Mouse (Mus musculus) macrophage (primary cell): ENCODE data around the gene Rbp1. TPM values are rescaled to one million over a fixed set of nuclear protein-coding genes. Genes with fewer than 3 reads are reported as not detected.

Experiments
- H3K27ac ChIP-seq: fragments of 350-480 bp; formaldehyde crosslinking; 2 replicates; pipeline ENCODE4 v1.9.0; 2021
- H3K36me3 ChIP-seq: fragments of 350-480 bp; formaldehyde crosslinking; 2 replicates; pipeline ENCODE4 v1.9.0; 2021; ENCODE audit errors: inconsistent target
- H3K4me3 ChIP-seq: fragments of 350-480 bp; formaldehyde crosslinking; 2 replicates; pipeline ENCODE4 v1.9.0; 2021; ENCODE audit errors: inconsistent target
- H3K79me2 ChIP-seq: fragments of 350-480 bp; formaldehyde crosslinking; 2 replicates; pipeline ENCODE4 v1.9.0; 2021; ENCODE audit errors: inconsistent target
- WGBS: methylation state at CpG from one replicate; pipeline ENCODE4 v1.1.7; 2026; ENCODE audit warnings: inconsistent platforms; ENCODE audit not compliant: missing documents; 5-methylcytosine and 5-hydroxymethylcytosine counted together
- polyA plus RNA-seq: library from polyadenylated mRNA; stranded (reverse); fragments of 250-400 nt; gene quantifications from 3 replicates; pipeline ENCODE4 v1.2.4, GENCODE M21; 2018; ENCODE audit warnings: inconsistent platforms

Rbp1 gene
- polyA plus RNA-seq, 1 experiment from 2014 or later = 0.10 TPM

DNA sequence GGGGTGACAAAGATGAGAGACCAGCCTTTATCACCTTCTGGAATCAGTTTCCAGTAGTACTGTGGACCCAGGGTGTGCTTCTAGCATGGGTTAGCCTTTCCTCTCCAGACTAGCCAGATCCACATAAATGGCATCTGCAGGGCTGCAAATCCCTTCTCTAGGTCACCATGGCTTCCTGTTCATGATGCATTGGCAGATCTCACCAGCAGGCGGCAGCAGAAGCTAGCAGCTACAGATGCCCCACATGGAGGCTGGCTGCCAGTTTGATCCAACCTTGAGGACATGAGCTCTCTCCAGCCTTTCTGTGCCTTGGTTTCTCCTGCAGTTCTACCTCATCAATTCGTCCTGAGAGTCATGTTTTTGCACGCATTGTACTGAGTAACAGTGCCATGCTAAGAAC, 13.6 kb upstream of the Rbp1 start:
- H3K4me3 ChIP-seq = no peak overlapping the region
- H3K27ac ChIP-seq = no peak overlapping the region
- no peaks in the 10 kb centered on the region for H3K79me2 ChIP-seq
- 57% methylated on average over 3 of the region's 3 CpGs for WGBS
- no peaks in the 10 kb centered on the region for H3K36me3 ChIP-seq

DNA sequence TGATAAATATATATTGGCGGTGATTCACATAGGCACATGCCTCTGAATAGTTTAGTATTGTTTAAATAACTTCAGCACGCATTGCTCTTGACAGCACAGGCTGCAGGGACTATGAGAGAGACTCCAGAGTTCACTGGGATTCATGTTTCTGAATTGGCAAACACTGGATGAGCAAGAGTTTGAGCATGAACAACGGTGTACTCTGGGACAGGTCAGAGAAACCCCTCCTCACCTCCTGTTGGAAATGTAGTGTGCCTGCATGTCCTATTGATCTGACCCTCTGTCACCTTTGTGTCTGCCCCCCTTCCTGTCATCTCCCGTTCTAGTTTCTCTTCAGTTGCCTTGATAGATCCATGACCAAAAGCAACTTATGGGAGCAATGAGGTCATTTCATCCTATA, 7.3 kb upstream of the Rbp1 start:
- H3K4me3 ChIP-seq = no peak overlapping the region
- H3K27ac ChIP-seq = no peak overlapping the region
- no peaks in the 10 kb centered on the region for H3K36me3 ChIP-seq
- 91% methylated on average over 4 of the region's 4 CpGs for WGBS
- no peaks in the 10 kb centered on the region for H3K79me2 ChIP-seq

DNA sequence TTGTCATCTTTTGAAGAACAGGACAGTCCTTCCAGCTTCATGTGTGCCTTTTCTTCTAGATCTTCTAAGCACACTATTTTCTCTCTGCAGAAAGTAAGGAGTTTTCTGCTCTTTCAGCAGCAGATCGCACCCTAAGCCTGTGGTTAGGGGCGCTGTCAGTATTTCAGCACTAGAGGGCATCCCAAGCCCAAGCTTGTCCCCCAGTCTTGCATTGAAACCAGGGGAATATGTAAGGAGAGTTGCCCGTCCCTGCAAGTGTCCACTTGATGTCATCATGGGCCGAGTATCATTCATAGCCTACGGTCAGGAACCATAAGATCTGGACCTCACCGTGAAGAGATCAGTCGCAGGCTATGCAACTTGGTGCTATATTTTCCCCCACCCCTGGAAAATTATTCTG, 4.8 kb upstream of the Rbp1 start:
- H3K79me2 ChIP-seq = no peaks in the 10 kb centered on the region
- H3K27ac ChIP-seq = no peak overlapping the region
- 63% methylated on average over 7 of the region's 7 CpGs for WGBS
- no peak overlapping the region for H3K4me3 ChIP-seq
- no peaks in the 10 kb centered on the region for H3K36me3 ChIP-seq

DNA sequence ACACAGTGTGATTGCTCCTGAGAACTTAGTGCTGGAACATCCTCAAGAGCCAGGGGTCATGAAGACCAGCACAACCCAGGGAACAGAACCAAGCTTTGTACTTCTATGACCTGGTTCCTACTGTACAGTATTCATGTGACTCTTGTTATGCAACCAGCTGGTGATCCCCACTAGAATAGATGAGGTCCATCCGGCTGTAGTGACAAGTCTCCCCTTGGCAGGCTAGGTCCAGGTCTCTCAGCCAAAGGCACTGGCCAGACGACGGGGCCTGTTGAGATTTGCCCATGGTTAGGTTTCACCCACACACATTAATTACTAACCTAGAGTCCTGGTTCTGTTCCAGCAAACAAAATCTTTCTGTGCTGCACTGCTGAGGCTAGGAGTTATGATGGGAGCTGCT, 4.4 kb upstream of the Rbp1 start:
- H3K27ac ChIP-seq = no peak overlapping the region
- 96% methylated on average over 3 of the region's 3 CpGs for WGBS
- H3K4me3 ChIP-seq = no peak overlapping the region
- H3K36me3 ChIP-seq = no peaks in the 10 kb centered on the region
- H3K79me2 ChIP-seq = no peaks in the 10 kb centered on the region

DNA sequence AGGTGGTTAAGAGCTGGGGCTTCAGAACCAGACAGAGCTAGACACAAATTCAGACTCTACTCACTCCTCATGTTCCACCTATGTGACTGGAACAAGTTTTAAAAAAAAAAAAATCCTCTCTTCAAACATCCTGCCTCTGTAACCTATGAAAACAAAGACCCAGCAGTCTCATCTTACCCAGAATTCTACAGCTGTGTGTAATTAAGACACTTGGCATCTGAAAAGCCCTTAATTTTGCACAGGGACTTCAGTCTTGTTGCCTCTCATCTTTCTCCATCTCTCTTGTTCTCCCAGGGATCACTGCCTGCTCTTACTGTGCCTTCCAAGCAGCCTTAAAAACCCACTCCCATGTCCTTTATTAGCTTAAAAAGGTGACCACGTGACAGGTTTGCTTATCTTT, 2.1 kb upstream of the Rbp1 start:
- no peak overlapping the region for H3K27ac ChIP-seq
- no peaks in the 10 kb centered on the region for H3K79me2 ChIP-seq
- H3K36me3 ChIP-seq = no peaks in the 10 kb centered on the region
- WGBS = 53% methylated on average over 1 of the region's 1 CpGs
- no peak overlapping the region for H3K4me3 ChIP-seq

DNA sequence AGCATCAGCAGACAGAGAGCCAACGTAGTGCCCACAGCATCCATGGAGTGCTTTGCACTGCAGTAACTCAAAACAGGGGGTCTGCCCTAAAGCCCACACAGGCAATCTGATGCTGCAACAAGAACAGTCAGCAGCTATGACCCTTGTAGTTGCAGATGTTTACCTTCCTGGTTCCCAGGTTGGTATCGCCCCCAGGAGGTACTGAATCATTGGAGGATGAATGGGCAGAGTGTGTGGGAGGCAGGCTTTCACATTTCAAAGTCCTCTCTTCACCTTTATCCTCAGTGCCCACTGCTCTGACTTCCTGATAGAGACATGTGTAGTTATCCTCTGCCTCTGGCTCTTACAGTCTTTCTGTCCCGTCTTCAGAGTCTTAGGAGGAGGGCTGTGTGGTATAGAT, 858 bp upstream of the Rbp1 start:
- WGBS = 86% methylated on average over 3 of the region's 3 CpGs
- no peak overlapping the region for H3K27ac ChIP-seq
- no peaks in the 10 kb centered on the region for H3K36me3 ChIP-seq
- no peaks in the 10 kb centered on the region for H3K79me2 ChIP-seq
- H3K4me3 ChIP-seq = no peak overlapping the region

DNA sequence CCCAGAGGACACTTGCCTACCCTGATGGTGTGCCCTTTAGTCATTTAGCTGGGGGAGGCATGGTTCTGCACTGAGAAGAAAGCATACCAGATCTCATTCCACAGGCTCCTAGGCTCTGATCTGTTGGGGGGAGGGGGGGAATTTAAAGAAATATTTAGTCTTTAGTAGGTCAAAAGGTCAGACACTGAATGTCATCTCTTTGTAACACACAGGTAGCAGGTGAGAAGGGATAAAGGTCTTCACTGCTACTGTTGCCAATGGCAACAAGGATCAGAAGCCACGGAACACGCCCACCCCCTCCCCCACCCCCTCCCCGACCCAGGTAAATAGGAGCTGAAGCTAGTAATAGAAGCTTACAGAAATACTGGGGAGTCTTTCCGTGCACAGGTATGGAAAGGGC, 930 bp downstream of the Rbp1 start:
- Histone ChIP-seq H3K27ac (no peak overlapping the region), H3K36me3 (no peaks in the 10 kb centered on the region), H3K4me3 (no peak overlapping the region), H3K79me2 (no peaks in the 10 kb centered on the region)
- WGBS = 57% methylated on average over 4 of the region's 4 CpGs

DNA sequence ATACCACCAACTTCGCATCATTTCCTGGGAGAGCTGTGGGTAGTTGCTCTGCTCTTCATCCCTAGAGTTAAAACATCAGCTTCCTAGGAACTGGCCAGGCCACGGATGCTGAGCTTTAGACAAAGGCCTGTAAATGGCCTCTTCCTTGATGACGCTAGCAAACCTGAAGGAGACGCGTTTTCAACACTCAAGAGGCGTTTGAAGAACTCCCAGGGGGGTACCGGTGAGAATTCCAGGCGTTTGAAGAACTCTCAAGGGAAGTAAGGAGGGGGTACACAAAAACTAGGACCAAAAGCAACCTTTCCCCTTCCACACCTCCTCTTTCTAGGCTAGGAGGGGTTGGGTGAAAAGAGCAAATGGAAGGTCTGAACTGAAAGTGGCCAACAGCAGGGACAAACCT, 1.5 kb downstream of the Rbp1 start:
- Histone ChIP-seq H3K4me3 (no peak overlapping the region), H3K79me2 (no peaks in the 10 kb centered on the region), H3K36me3 (no peaks in the 10 kb centered on the region), H3K27ac (no peak overlapping the region)
- 6% methylated on average over 8 of the region's 8 CpGs for WGBS

DNA sequence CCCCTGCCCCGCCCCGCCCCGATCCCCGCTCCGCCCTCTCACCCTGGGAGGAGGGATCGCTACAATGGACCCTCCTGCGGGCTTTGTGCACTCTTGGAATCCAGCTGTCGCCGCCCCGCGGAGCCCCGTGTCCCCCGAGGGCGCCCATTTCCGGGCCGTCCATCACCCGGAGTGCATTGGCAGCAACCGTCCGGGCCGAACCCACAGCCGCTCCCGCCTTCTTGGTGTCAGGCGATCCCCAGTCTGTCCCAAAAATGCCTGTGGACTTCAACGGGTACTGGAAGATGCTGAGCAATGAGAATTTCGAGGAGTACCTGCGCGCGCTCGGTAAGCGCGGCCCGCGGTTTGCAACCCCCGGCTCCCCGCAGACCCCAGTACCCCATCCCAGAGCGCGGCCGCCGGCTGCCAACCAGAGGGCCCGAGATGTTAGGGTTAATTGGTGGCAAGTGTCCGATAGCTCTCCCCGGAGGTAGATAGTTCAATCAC, 2.0 kb downstream of the Rbp1 start:
- Histone ChIP-seq H3K27ac (no peak overlapping the region), H3K36me3 (no peaks in the 10 kb centered on the region), H3K79me2 (no peaks in the 10 kb centered on the region), H3K4me3 (no peak overlapping the region)
- WGBS = 1% methylated on average over 33 of the region's 42 CpGs

DNA sequence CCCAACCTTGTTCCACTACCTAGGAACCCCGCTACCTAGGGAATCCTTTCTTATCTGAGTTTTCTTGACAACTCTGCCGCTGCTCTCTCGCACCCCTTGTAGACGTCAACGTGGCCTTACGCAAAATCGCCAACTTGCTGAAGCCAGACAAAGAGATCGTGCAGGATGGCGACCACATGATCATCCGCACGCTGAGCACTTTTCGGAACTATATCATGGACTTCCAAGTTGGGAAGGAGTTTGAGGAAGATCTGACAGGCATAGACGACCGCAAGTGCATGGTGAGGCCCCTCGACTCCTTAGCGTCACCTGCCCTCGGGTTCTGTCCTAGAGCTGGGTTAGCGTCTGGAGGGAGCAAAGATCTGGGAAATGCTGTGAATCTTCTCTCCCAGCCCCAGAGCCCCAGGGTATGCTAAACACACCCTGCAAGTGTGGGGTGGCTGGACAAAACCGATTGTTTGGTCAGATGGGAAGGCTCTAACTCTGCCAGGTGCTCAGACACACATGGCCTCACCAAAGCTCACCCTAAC, 2.7 kb downstream of the Rbp1 start:
- Histone ChIP-seq H3K79me2 (no peaks in the 10 kb centered on the region), H3K4me3 (no peak overlapping the region), H3K36me3 (no peaks in the 10 kb centered on the region), H3K27ac (no peak overlapping the region)
- WGBS = 13% methylated on average over 19 of the region's 19 CpGs

DNA sequence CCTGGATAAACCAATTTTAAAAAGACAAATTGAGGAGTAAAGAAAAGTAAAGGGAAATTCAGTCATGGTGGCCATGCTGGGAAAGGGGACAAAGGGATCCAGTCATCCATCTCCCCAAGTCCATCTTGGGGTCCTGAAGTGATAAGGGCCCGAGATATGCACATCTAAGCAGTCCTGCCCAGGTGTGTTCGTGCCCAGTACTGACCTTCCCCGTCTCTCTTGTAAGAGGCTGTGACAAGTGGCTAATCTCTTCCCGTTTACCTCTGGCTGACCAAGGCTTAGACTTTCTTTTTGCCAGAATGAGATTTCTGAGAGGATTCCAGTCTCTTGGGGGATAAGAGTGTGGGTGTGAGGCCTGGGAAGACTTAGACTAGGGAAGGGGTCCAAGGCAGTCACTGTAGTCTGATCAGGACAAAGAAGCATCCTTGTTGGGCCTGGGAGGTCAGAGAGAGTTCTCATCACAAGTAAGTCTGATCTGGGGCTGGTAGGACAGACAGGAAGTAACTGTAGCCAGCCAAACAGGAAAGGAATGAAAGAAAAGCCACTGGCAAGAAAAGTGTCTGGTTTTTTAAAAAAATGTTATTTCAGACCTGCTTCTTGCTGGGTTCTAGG, 5.3 kb downstream of the Rbp1 start:
- no peak overlapping the region for H3K27ac ChIP-seq
- H3K4me3 ChIP-seq = no peak overlapping the region
- no peaks in the 10 kb centered on the region for H3K79me2 ChIP-seq
- no peaks in the 10 kb centered on the region for H3K36me3 ChIP-seq
- WGBS = 83% methylated on average over 4 of the region's 4 CpGs

DNA sequence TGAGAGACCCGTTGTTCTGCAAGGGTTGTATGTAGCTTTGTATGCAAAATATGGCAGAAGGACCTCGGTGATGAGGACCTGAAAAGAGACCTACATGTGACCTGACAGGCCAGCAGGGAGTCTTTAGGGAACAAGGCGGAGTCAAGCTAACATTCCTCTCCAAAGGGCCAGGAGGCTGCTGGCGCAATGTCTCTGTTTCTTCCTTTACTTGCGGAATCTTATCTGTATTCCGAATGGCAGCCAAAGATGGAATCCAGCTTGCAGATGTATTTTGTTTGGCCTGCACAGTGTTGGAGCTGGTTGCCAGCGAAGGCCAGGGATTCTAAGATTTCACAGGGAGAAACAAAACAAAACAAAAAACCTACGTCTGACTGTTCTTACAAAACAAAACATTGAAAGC, 6.0 kb downstream of the Rbp1 start:
- no peaks in the 10 kb centered on the region for H3K79me2 ChIP-seq
- no peaks in the 10 kb centered on the region for H3K36me3 ChIP-seq
- 80% methylated on average over 8 of the region's 8 CpGs for WGBS
- H3K27ac ChIP-seq = no peak overlapping the region
- no peak overlapping the region for H3K4me3 ChIP-seq

DNA sequence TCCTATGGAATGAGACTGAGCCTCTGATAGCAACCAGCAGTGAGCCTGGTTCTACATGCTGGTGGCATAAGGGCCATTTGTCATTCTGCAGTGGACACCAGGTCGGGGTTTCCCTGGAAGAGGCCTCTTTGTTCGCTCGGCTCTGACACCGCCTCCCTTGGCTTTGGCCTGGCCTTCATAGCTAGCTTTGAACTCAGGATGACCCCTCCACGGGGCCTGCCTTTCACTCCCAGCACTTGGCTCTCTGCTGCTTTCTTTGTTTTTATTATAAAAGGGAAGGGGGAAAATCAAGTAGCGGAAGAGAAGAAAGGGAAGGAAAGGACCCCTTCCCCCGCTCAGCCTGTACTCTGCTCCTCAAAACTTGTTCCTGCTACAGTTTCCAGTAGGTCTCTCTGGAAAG, 7.0 kb downstream of the Rbp1 start:
- WGBS = 71% methylated on average over 7 of the region's 7 CpGs

DNA sequence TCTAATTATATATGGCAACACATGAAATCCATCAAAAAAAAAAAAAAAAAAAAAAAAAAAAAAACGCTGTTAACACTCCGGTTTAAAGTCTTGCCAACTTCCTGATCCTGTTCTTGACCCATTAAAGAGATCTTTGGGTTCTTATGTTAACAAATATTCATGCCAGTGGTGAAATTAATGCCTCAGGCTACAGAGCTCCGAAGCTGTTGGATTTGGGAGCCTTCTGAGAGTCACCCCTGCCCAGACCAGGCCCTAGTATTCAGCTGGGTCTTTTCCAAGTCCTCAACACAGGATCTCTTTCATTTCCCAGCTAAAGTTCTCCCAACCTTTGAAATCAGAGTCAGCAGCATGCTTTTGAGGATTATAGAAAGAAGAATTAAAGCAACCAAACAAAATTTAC, 7.8 kb downstream of the Rbp1 start:
- Histone ChIP-seq H3K4me3 (no peak overlapping the region), H3K36me3 (no peaks in the 10 kb centered on the region), H3K27ac (no peak overlapping the region), H3K79me2 (no peaks in the 10 kb centered on the region)
- 67% methylated on average over 3 of the region's 3 CpGs for WGBS

More for the DNA sequence above, 7.0 kb downstream of the Rbp1 start:
- Histone ChIP-seq H3K79me2 (no peaks in the 10 kb centered on the region), H3K4me3 (no peak overlapping the region), H3K36me3 (no peaks in the 10 kb centered on the region), H3K27ac (no peak overlapping the region)

DNA sequence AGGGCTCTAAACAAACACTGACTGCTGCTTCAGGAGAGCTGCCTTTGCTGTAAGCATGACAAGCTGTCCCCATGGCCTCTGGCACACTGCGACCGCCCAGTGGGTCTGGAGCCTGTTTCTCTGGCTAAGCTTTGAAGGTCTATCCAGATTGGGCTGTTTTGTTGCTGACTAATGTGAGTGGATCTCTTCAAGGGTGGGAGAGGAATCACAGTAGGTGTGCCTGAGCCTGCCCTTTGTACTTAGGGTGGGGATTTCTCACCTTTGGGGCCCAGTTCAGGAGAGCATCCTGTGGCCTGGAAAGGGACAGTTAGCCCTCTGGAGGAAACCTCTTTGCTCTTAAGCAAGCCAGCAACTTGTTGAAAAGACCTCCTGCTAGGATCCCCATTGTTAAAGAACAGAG, 10.3 kb downstream of the Rbp1 start:
- H3K36me3 ChIP-seq = no peaks in the 10 kb centered on the region
- no peak overlapping the region for H3K27ac ChIP-seq
- H3K4me3 ChIP-seq = no peak overlapping the region
- H3K79me2 ChIP-seq = no peaks in the 10 kb centered on the region
- WGBS = 95% methylated on average over 2 of the region's 2 CpGs
